Mouse (Mus musculus) liver, postnatal 0 days (tissue): ENCODE data around the gene R3hdml. TPM values are rescaled to one million over a fixed set of nuclear protein-coding genes. Genes with fewer than 3 reads are reported as not detected.

Experiments used
- ATAC-seq: fragments of 200-750 bp; cut with Nextera tagmentation; 2 replicates; pipeline ENCODE4 v1.8.0; 2017; ENCODE audit warnings: mild to moderate bottlenecking, moderate library complexity
- DNase-seq: peaks from one replicate; pipeline ENCODE4 v3.0.0-alpha.2; 2016
- H3K27ac ChIP-seq: fragments of 300-500 bp; sonication (generic); 2 replicates; pipeline ENCODE4 v1.5.1; 2014; ENCODE audit warnings: antibody characterized with exemption, moderate library complexity, mild to moderate bottlenecking, low read depth
- H3K27me3 ChIP-seq: fragments of 300-500 bp; sonication (generic); 2 replicates; pipeline ENCODE4 v1.6.1; 2014; ENCODE audit warnings: low read length, control low read depth, mixed read lengths; ENCODE audit not compliant: insufficient read depth
- H3K36me3 ChIP-seq: fragments of 300-500 bp; sonication (generic); replicated peaks from 2 replicates; pipeline ENCODE4 v1.6.1; 2014; ENCODE audit warnings: mild to moderate bottlenecking, control low read depth, low read length, moderate library complexity, mixed read lengths; ENCODE audit not compliant: insufficient read depth
- H3K4me1 ChIP-seq: fragments of 300-500 bp; sonication (generic); 2 replicates; pipeline ENCODE4 v1.6.1; 2014; ENCODE audit warnings: antibody characterized with exemption, mild to moderate bottlenecking, control low read depth; ENCODE audit not compliant: insufficient read depth
- H3K4me2 ChIP-seq: fragments of 300-500 bp; sonication (generic); 2 replicates; pipeline ENCODE4 v1.6.1; 2014; ENCODE audit warnings: low read depth, mild to moderate bottlenecking, low read length, moderate library complexity, mixed read lengths
- H3K4me3 ChIP-seq: fragments of 300-500 bp; sonication (generic); 2 replicates; pipeline ENCODE4 v1.5.1; 2014; ENCODE audit warnings: low read depth, low read length
- H3K9ac ChIP-seq: fragments of 300-500 bp; sonication (generic); replicated peaks from 2 replicates; pipeline ENCODE4 v1.6.1; 2014; ENCODE audit warnings: mild to moderate bottlenecking, moderate library complexity
- H3K9me3 ChIP-seq: fragments of 300-500 bp; sonication (generic); 2 replicates; pipeline ENCODE4 v1.6.1; 2016; ENCODE audit warnings: mild to moderate bottlenecking, control low read depth, low read length, mixed read lengths
- CTCF ChIP-seq: sonication (generic); IDR thresholded peaks from 2 replicates; pipeline ENCODE4 v1.5.1; 2016; ENCODE audit warnings: antibody characterized with exemption, low read depth
- EP300 ChIP-seq: IDR thresholded peaks from 2 replicates; pipeline ENCODE4 v1.6.1; 2016; ENCODE audit warnings: antibody characterized with exemption, low read depth, mild to moderate bottlenecking
- WGBS: fragments of 180-500 bp; shearing (Covaris S2); extraction: QIAGEN DNeasy Blood & Tissue Kit; methylation state at CpG from one replicate; pipeline ENCODE4 v1.1.7; 2014; ENCODE audit not compliant: insufficient replicate concordance; 5-methylcytosine and 5-hydroxymethylcytosine counted together
- polyA plus RNA-seq: library from polyadenylated mRNA; unstranded; fragments of >200 nt; fragmentation: Nextera tagmentation; extraction: Ambion mirVana; gene quantifications from 2 replicates; pipeline ENCODE4 v1.2.1, GENCODE M21; 2015

R3hdml gene
- polyA plus RNA-seq, 1 experiment from 2014 or later = not detected

- no peaks in the 10 kb centered on the region for H3K4me1 ChIP-seq
- no peak overlapping the region for H3K4me2 ChIP-seq
- 29% methylated on average over 5 of the region's 5 CpGs for WGBS
- H3K27ac ChIP-seq = no peak overlapping the region
- DNase-seq = no peak
- H3K4me3 ChIP-seq = no peak overlapping the region
- no peaks in the 10 kb centered on the region for H3K9me3 ChIP-seq
- no peak overlapping the region for H3K9ac ChIP-seq
- H3K27me3 ChIP-seq = no peaks in the 10 kb centered on the region
- ATAC-seq = no peak
- TF ChIP-seq EP300 (no peak), CTCF (no peak)
- no peaks in the 10 kb centered on the region for H3K36me3 ChIP-seq
Measured at GRCm38 (mm10) chr2:163493976-163494375, 1.9 kb downstream of the R3hdml start.

- Histone ChIP-seq H3K9me3 (no peaks in the 10 kb centered on the region), H3K4me3 (no peak overlapping the region), H3K36me3 (no peaks in the 10 kb centered on the region), H3K4me1 (no peaks in the 10 kb centered on the region), H3K27ac (no peak overlapping the region), H3K4me2 (no peak overlapping the region), H3K27me3 (no peaks in the 10 kb centered on the region), H3K9ac (no peak overlapping the region)
- 41% methylated on average over 6 of the region's 6 CpGs for WGBS
- TF ChIP-seq CTCF = no peak
- TF ChIP-seq EP300 = no peak
- ATAC-seq = no peak
- DNase-seq = no peak
Measured at GRCm38 (mm10) chr2:163494456-163494855, 2.3 kb downstream of the R3hdml start.

- DNase-seq = no peak
- H3K4me3 ChIP-seq = no peak overlapping the region
- ATAC-seq = no peak
- H3K27ac ChIP-seq = no peak overlapping the region
- no peaks in the 10 kb centered on the region for H3K9me3 ChIP-seq
- whole genome bisulfite sequencing = 58% methylated on average over 2 of the region's 2 CpGs
- H3K36me3 ChIP-seq = no peaks in the 10 kb centered on the region
- no peaks in the 10 kb centered on the region for H3K27me3 ChIP-seq
- H3K4me1 ChIP-seq = no peaks in the 10 kb centered on the region
- TF ChIP-seq EP300 (no peak), CTCF (no peak)
- H3K4me2 ChIP-seq = no peak overlapping the region
- H3K9ac ChIP-seq = no peak overlapping the region
Measured at GRCm38 (mm10) chr2:163502219-163502618, 10.1 kb downstream of the R3hdml start.

- Histone ChIP-seq H3K4me3 (no peak overlapping the region), H3K27ac (no peak overlapping the region), H3K4me2 (no peak overlapping the region), H3K36me3 (no peaks in the 10 kb centered on the region), H3K4me1 (no peaks in the 10 kb centered on the region), H3K27me3 (no peaks in the 10 kb centered on the region), H3K9me3 (no peaks in the 10 kb centered on the region), H3K9ac (no peak overlapping the region)
- DNase-seq (no peak), ATAC-seq (no peak)
- no peak for TF ChIP-seq EP300
- TF ChIP-seq CTCF = no peak
- WGBS = 69% methylated on average over 7 of the region's 7 CpGs
Measured at GRCm38 (mm10) chr2:163503191-163503590, 11.1 kb downstream of the R3hdml start.

- DNase-seq = peak; percentile 48
- peak; percentile 82 for ATAC-seq
Measured at GRCm38 (mm10) chr2:163506300-163507004, 14.3 kb downstream of the R3hdml start, which contains the start of gene Hnf4a. TSS of gene Hnf4a (plus strand) at chr2:163506808.

GRCm38 (mm10) chr2:163525761-163526243 lies 33.7 kb downstream of the R3hdml start:
- DNase-seq = no peak
- no peak for ATAC-seq
- 45% methylated on average over 7 of the region's 7 CpGs for WGBS
- Histone ChIP-seq H3K4me3 (no peak overlapping the region), H3K27ac (no peak overlapping the region), H3K4me2 (no peak overlapping the region), H3K9me3 (no peaks in the 10 kb centered on the region), H3K4me1 (no peaks in the 10 kb centered on the region), H3K27me3 (no peaks in the 10 kb centered on the region), H3K36me3 (no peaks in the 10 kb centered on the region), H3K9ac (no peak overlapping the region)
- TF ChIP-seq EP300 (no peak), CTCF (peak; percentile 35; the same call in 1 of the 2 replicates)

More at GRCm38 (mm10) chr2:163506300-163507004, 14.3 kb downstream of the R3hdml start, which contains the start of gene Hnf4a:
- H3K4me2 ChIP-seq = peak within 1 kb of the TSS; percentile 60
- H3K9ac ChIP-seq = peak within 1 kb of the TSS; percentile 35; the same call in 1 of the 2 replicates
- no peaks in the 10 kb centered on the region for H3K27me3 ChIP-seq
- no peaks in the 10 kb centered on the region for H3K36me3 ChIP-seq
- H3K27ac ChIP-seq = no peak within 1 kb of the TSS
- no peaks in the 10 kb centered on the region for H3K4me1 ChIP-seq
- TF ChIP-seq CTCF (no peak), EP300 (no peak)
- H3K4me3 ChIP-seq = peak within 1 kb of the TSS; percentile 47
- WGBS = 53% methylated on average over 10 of the region's 10 CpGs
- no peaks in the 10 kb centered on the region for H3K9me3 ChIP-seq
